Mouse (Mus musculus) G1E (cell line): Measurements from ENCODE around the gene Cacna1a. TPM values are rescaled to one million over a fixed set of nuclear protein-coding genes. Genes with fewer than 3 reads are reported as not detected.
"Not testable (repeated sequence)": the region's sequence is repeated elsewhere in the genome, so short reads cannot be mapped to it uniquely, and the experiment has no call there.

Source experiments
- ATAC-seq: 2 replicates; pipeline ENCODE4 v1.8.0; 2016; ENCODE audit warnings: mild to moderate bottlenecking; ENCODE audit not compliant: insufficient number of reproducible peaks, poor library complexity, low FRiP score, severe bottlenecking; ENCODE audit errors: extremely low read depth
- DNase-seq: peaks from one replicate; pipeline ENCODE4 v3.0.0; 2012; ENCODE audit warnings: low spot score
- H3K27me3 ChIP-seq: 2 replicates; pipeline ENCODE4 v1.6.1; 2012; ENCODE audit warnings: mild to moderate bottlenecking, low read length, inconsistent platforms; ENCODE audit not compliant: insufficient read depth
- H3K36me3 ChIP-seq: replicated peaks from 2 replicates; pipeline ENCODE3; 2012; ENCODE audit warnings: mild to moderate bottlenecking, inconsistent platforms
- H3K4me1 ChIP-seq: 2 replicates; pipeline ENCODE4 v1.6.1; 2012; ENCODE audit warnings: low read depth, low read length, inconsistent platforms, mixed read lengths; ENCODE audit not compliant: insufficient read depth
- H3K4me3 ChIP-seq: 2 replicates; pipeline ENCODE4 v1.5.1; 2012; ENCODE audit warnings: low read depth, mild to moderate bottlenecking, inconsistent platforms, low read length, moderate library complexity, mixed read lengths
- H3K9me3 ChIP-seq: replicated peaks from 2 replicates; pipeline ENCODE4 v1.6.1; 2012; ENCODE audit warnings: inconsistent platforms
- CTCF ChIP-seq: IDR thresholded peaks from 2 replicates; pipeline ENCODE4 v1.5.1; 2012; ENCODE audit warnings: low read depth, low read length, inconsistent platforms, mixed read lengths
- GATA1 ChIP-seq: IDR thresholded peaks from 2 replicates; pipeline ENCODE4 v1.6.1; 2012; ENCODE audit warnings: borderline replicate concordance, low read length, inconsistent platforms, mixed read lengths
- GATA2 ChIP-seq: IDR thresholded peaks from 2 replicates; pipeline ENCODE4 v1.6.1; 2012; ENCODE audit warnings: low read depth, low read length, inconsistent platforms, borderline replicate concordance
- POLR2AphosphoS5 ChIP-seq: IDR thresholded peaks from 2 replicates; pipeline ENCODE4 v1.6.1; 2012; ENCODE audit warnings: low read depth, low read length, inconsistent platforms; ENCODE audit not compliant: insufficient replicate concordance
- TAL1 ChIP-seq: conservative IDR thresholded peaks from 2 replicates; pipeline ENCODE4 v1.6.1; 2012; ENCODE audit warnings: low read depth, low read length, inconsistent platforms, mixed read lengths
- polyA plus RNA-seq: library from polyadenylated mRNA; stranded (reverse); fragments of >175 nt; gene quantifications from 2 replicates; pipeline ENCODE4 v1.2.3, GENCODE M21; 2012
- total RNA-seq, 2 experiments: library from RNA; stranded (forward) in 1 of 2; stranded (reverse) in 1 of 2; fragments of 200-1000 nt in 1 of 2; fragments of >200 nt in 1 of 2; fragmentation: Nextera tagmentation in 1 of 2; gene quantifications; 2 replicates each; pipeline ENCODE4 v1.2.3; 2014 to 2017

The Cacna1a gene
- total and polyA plus RNA-seq, 3 experiments, result 0.23 to 31.7 (median 1.0) TPM

- no peak for TF ChIP-seq GATA2
- TF ChIP-seq CTCF, result no peak
- TF ChIP-seq POLR2AphosphoS5, result no peak
- TF ChIP-seq GATA1, result no peak
- no peak for TF ChIP-seq TAL1
- no peaks in the 10 kb centered on the region for H3K9me3 ChIP-seq
- no peak overlapping the region for H3K4me3 ChIP-seq
- H3K36me3 ChIP-seq, result no peaks in the 10 kb centered on the region
- ATAC-seq (no peak), DNase-seq (no peak)
- peaks cover 3% of the 10 kb centered on the region; the same call in 1 of the 2 replicates for H3K4me1 ChIP-seq
- 0 out of 2 replicates have a peak, but pooled peaks cover 5% of the 10 kb centered on the region for H3K27me3 ChIP-seq
Measured at GRCm38 (mm10) chr8:84501671-84502308, 113.5 kb downstream of the Cacna1a start.

- TF ChIP-seq GATA1 (no peak), GATA2 (no peak), POLR2AphosphoS5 (no peak), CTCF (no peak), TAL1 (no peak)
- H3K36me3 ChIP-seq, result no peaks in the 10 kb centered on the region
- H3K4me3 ChIP-seq, result no peak overlapping the region
- no peak for DNase-seq
- H3K4me1 ChIP-seq, result peaks cover 3% of the 10 kb centered on the region; the same call in 1 of the 2 replicates
- no peaks in the 10 kb centered on the region for H3K9me3 ChIP-seq
- H3K27me3 ChIP-seq, result 0 out of 2 replicates have a peak, but pooled peaks cover 7% of the 10 kb centered on the region
- no peak for ATAC-seq
Measured at GRCm38 (mm10) chr8:84502638-84503037, 114.4 kb downstream of the Cacna1a start.

- peaks cover 7% of the 10 kb centered on the region; the same call in 1 of the 2 replicates for H3K27me3 ChIP-seq
- no peak for ATAC-seq
- no peak for DNase-seq
- no peaks in the 10 kb centered on the region for H3K36me3 ChIP-seq
- no peaks in the 10 kb centered on the region for H3K9me3 ChIP-seq
- no peaks in the 10 kb centered on the region for H3K4me1 ChIP-seq
- H3K4me3 ChIP-seq, result no peak overlapping the region
- TF ChIP-seq TAL1, result no peak
- no peak for TF ChIP-seq GATA1
Measured at GRCm38 (mm10) chr8:84507220-84507619, 119.0 kb downstream of the Cacna1a start.

- H3K4me3 ChIP-seq, H3K9me3 ChIP-seq, H3K36me3 ChIP-seq, DNase-seq, H3K4me1 ChIP-seq, H3K27me3 ChIP-seq, ATAC-seq: not testable (repeated sequence)
Measured at GRCm38 (mm10) chr8:84509764-84510163, 121.5 kb downstream of the Cacna1a start.

- ATAC-seq (no peak), DNase-seq (no peak)
- Histone ChIP-seq H3K9me3 (no peaks in the 10 kb centered on the region), H3K4me3 (no peak overlapping the region), H3K4me1 (no peaks in the 10 kb centered on the region), H3K36me3 (no peaks in the 10 kb centered on the region), H3K27me3 (peaks cover 4% of the 10 kb centered on the region; the same call in 1 of the 2 replicates)
- TF ChIP-seq TAL1 (no peak), GATA1 (no peak), GATA2 (no peak)
Measured at GRCm38 (mm10) chr8:84511621-84512020, 123.4 kb downstream of the Cacna1a start.

GRCm38 (mm10) chr8:84513765-84514164 is 125.5 kb downstream of the Cacna1a start:
- Histone ChIP-seq H3K4me3 (no peak overlapping the region), H3K27me3 (no peaks in the 10 kb centered on the region; the same call in 1 of the 2 replicates), H3K36me3 (no peaks in the 10 kb centered on the region), H3K9me3 (no peaks in the 10 kb centered on the region), H3K4me1 (no peaks in the 10 kb centered on the region)
- TF ChIP-seq GATA1 (no peak), TAL1 (no peak), CTCF (no peak; the same call in 1 of the 2 replicates), POLR2AphosphoS5 (no peak), GATA2 (no peak)
- DNase-seq (peak; percentile 13), ATAC-seq (no peak)

GRCm38 (mm10) chr8:84518180-84518579 is 129.9 kb downstream of the Cacna1a start:
- ATAC-seq (no peak), DNase-seq (no peak)
- TF ChIP-seq CTCF (no peak), TAL1 (no peak), POLR2AphosphoS5 (no peak), GATA1 (no peak), GATA2 (no peak)

More at GRCm38 (mm10) chr8:84518180-84518579, 129.9 kb downstream of the Cacna1a start:
- Histone ChIP-seq H3K4me1 (no peaks in the 10 kb centered on the region), H3K27me3 (peaks cover 10% of the 10 kb centered on the region; the same call in 1 of the 2 replicates), H3K9me3 (no peaks in the 10 kb centered on the region), H3K4me3 (no peak overlapping the region), H3K36me3 (no peaks in the 10 kb centered on the region)
